Mouse (Mus musculus) heart, embryonic 11.5 days (tissue): ENCODE results near the gene Col23a1. TPM values are rescaled to one million over a fixed set of nuclear protein-coding genes. Genes with fewer than 3 reads are reported as not detected.

Source experiments
- ATAC-seq: fragments of 200-750 bp; cut with Nextera tagmentation; replicated peaks from 2 replicates; pipeline ENCODE4 v1.8.0; 2017; ENCODE audit warnings: moderate library complexity; ENCODE audit not compliant: insufficient number of reproducible peaks, low FRiP score, low TSS enrichment
- H3K27ac ChIP-seq: fragments of 300-500 bp; sonication (generic); 2 replicates; pipeline ENCODE4 v1.5.1; 2014; ENCODE audit warnings: mild to moderate bottlenecking, low read depth, low read length
- H3K27me3 ChIP-seq: fragments of 300-500 bp; sonication (generic); 2 replicates; pipeline ENCODE4 v1.6.1; 2014; ENCODE audit warnings: mild to moderate bottlenecking, low read length, mixed read lengths; ENCODE audit not compliant: control insufficient read depth, insufficient read depth
- H3K36me3 ChIP-seq: fragments of 300-500 bp; sonication (generic); 2 replicates; pipeline ENCODE4 v1.6.1; 2014; ENCODE audit warnings: mild to moderate bottlenecking, low read length, moderate library complexity, mixed read lengths; ENCODE audit not compliant: control insufficient read depth, insufficient read depth
- H3K4me1 ChIP-seq: fragments of 300-500 bp; sonication (generic); 2 replicates; pipeline ENCODE4 v1.6.1; 2014; ENCODE audit warnings: low read length; ENCODE audit not compliant: control insufficient read depth, insufficient read depth
- H3K4me2 ChIP-seq: fragments of 300-500 bp; sonication (generic); 2 replicates; pipeline ENCODE4 v1.6.1; 2014; ENCODE audit warnings: mild to moderate bottlenecking, moderate library complexity
- H3K4me3 ChIP-seq: fragments of 300-500 bp; sonication (generic); 2 replicates; pipeline ENCODE4 v1.5.1; 2014; ENCODE audit warnings: low read depth, low read length
- H3K9ac ChIP-seq: fragments of 300-500 bp; sonication (generic); 2 replicates; pipeline ENCODE4 v1.6.1; 2014; ENCODE audit warnings: mild to moderate bottlenecking, low read depth, low read length, moderate library complexity
- H3K9me3 ChIP-seq: fragments of 300-500 bp; sonication (generic); replicated peaks from 2 replicates; pipeline ENCODE4 v1.6.1; 2016; ENCODE audit warnings: low read length; ENCODE audit not compliant: control insufficient read depth
- WGBS: fragments of 180-500 bp; shearing (Covaris S2); extraction: QIAGEN DNeasy Blood & Tissue Kit; methylation state at CpG from one replicate; pipeline ENCODE4 v1.1.7; 2014; ENCODE audit not compliant: insufficient replicate concordance; 5-methylcytosine and 5-hydroxymethylcytosine counted together
- polyA plus RNA-seq: library from polyadenylated mRNA; unstranded; fragments of >200 nt; fragmentation: Nextera tagmentation; extraction: Ambion mirVana; gene quantifications from 2 replicates; pipeline ENCODE4 v1.2.1, GENCODE M21; 2014

Col23a1 gene
- polyA plus RNA-seq, 1 experiment from 2014 or later: 10.3 TPM

GRCm38 (mm10) chr11:51442006-51442405, 152.3 kb downstream of the Col23a1 start:
- no peak for ATAC-seq
- H3K4me2 ChIP-seq: no peak overlapping the region
- no peaks in the 10 kb centered on the region for H3K27me3 ChIP-seq
- no peak overlapping the region for H3K4me3 ChIP-seq
- peaks cover 2% of the 10 kb centered on the region; the same call in 1 of the 2 replicates for H3K36me3 ChIP-seq
- WGBS: 91% methylated on average over 7 of the region's 7 CpGs
- no peaks in the 10 kb centered on the region for H3K4me1 ChIP-seq
- H3K9ac ChIP-seq: no peak overlapping the region
- peaks cover 4% of the 10 kb centered on the region for H3K9me3 ChIP-seq
- no peak overlapping the region for H3K27ac ChIP-seq

GRCm38 (mm10) chr11:51442599-51442998, 152.9 kb downstream of the Col23a1 start:
- no peak for ATAC-seq
- WGBS: 78% methylated on average over 8 of the region's 8 CpGs

DNA sequence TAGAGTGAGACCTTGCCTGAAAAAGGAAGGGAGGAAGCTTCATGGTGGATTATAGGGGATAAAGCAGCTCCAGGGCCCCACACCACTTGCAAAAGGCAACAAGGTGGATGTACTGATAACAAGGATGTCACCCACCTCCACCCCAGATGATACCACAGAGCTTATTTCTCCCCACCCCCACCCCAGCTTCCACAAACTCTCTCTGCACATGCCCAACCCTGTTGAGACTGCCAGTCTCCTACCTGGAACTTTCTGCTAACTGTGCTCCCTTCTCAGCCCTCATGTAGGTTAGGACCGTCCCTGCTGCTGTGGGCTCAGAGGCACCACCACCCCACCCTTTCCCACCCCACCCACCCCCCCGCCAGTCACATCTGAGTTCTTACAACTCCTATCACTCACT, 154.1 kb downstream of the Col23a1 start:
- H3K27me3 ChIP-seq: peaks cover 3% of the 10 kb centered on the region; the same call in 1 of the 2 replicates
- WGBS: 27% methylated on average over 2 of the region's 2 CpGs
- H3K4me2 ChIP-seq: no peak overlapping the region
- H3K4me1 ChIP-seq: no peaks in the 10 kb centered on the region
- H3K27ac ChIP-seq: no peak overlapping the region
- no peak overlapping the region for H3K4me3 ChIP-seq
- no peaks in the 10 kb centered on the region for H3K9me3 ChIP-seq
- no peak overlapping the region for H3K9ac ChIP-seq
- ATAC-seq: no peak
- H3K36me3 ChIP-seq: no peaks in the 10 kb centered on the region

More at GRCm38 (mm10) chr11:51442599-51442998, 152.9 kb downstream of the Col23a1 start:
- no peak overlapping the region for H3K4me2 ChIP-seq
- no peaks in the 10 kb centered on the region for H3K27me3 ChIP-seq
- no peak overlapping the region for H3K27ac ChIP-seq
- no peaks in the 10 kb centered on the region for H3K4me1 ChIP-seq
- no peaks in the 10 kb centered on the region for H3K9me3 ChIP-seq
- H3K4me3 ChIP-seq: no peak overlapping the region
- no peak overlapping the region for H3K9ac ChIP-seq
- no peaks in the 10 kb centered on the region for H3K36me3 ChIP-seq

DNA sequence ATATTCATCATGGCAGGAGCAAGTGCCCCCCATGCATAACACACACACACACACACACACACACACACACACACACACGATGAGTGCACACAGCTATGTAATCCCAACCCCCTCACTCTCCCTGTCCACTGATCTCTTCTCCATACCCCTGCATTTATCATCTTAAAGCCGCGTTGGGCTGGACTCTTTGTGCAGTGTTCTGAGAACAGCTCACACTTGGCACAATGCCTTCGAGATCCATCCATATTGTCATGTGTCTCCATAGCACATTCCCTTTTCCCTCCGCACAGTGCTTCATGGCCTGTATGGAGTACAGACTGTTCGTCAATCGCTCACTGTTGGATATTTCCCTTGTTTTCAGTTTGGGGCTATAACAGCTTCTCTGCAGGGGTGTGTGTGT, 154.9 kb downstream of the Col23a1 start:
- ATAC-seq: no peak
- Histone ChIP-seq H3K9ac (no peak overlapping the region), H3K4me3 (no peak overlapping the region), H3K27ac (no peak overlapping the region), H3K4me2 (no peak overlapping the region), H3K9me3 (no peaks in the 10 kb centered on the region), H3K4me1 (no peaks in the 10 kb centered on the region), H3K36me3 (no peaks in the 10 kb centered on the region), H3K27me3 (peaks cover 6% of the 10 kb centered on the region)
- WGBS: 86% methylated on average over 7 of the region's 7 CpGs

DNA sequence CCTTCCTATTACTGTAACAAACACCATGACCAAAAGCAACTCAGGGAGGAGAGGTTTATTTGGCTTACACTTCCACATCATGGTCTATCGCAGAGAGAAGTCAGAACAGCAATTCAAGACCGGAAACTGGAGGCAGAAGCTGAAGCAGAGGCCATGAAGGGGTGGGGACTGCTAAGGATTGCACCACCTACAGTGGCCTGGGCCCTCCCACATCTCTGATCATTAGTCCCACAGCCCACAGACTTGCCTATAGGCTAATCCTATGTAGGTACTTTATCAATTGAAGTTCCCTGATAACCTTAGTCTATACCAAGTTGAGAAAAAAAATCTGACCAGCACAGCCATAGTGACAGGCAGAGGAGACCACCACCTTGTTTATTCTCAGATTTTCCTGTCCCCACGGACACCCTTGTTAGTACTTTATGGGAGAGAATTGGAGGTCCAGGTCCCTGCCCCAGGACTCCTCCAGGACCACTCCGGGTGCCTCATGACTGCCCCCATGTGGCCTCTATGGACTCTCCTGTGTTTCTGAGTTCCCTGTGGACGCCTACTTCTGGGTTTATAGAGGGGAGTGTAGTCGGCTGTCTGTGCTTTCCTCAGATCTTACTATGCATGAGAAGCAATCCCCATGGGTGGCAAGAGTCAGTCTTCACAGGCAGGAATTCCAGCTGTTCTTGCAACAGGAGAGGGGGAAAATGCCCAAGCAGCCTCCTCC, 157.1 kb downstream of the Col23a1 start:
- WGBS: 32% methylated on average over 6 of the region's 6 CpGs
- 0 out of 2 replicates have a peak, but pooled peaks have one; percentile 26 for ATAC-seq
- peaks cover 8% of the 10 kb centered on the region for H3K27me3 ChIP-seq

GRCm38 (mm10) chr11:51448256-51448655, 158.5 kb downstream of the Col23a1 start:
- no peak overlapping the region for H3K27ac ChIP-seq
- H3K4me1 ChIP-seq: no peaks in the 10 kb centered on the region
- 78% methylated on average over 4 of the region's 4 CpGs for WGBS
- peaks cover 19% of the 10 kb centered on the region for H3K27me3 ChIP-seq
- ATAC-seq: no peak
- no peak overlapping the region for H3K9ac ChIP-seq
- H3K4me2 ChIP-seq: no peak overlapping the region
- no peak overlapping the region for H3K4me3 ChIP-seq
- no peaks in the 10 kb centered on the region for H3K9me3 ChIP-seq
- no peaks in the 10 kb centered on the region for H3K36me3 ChIP-seq

More for the DNA sequence above, 157.1 kb downstream of the Col23a1 start:
- H3K9ac ChIP-seq: no peak overlapping the region
- no peak overlapping the region for H3K4me2 ChIP-seq
- no peaks in the 10 kb centered on the region for H3K9me3 ChIP-seq
- H3K27ac ChIP-seq: no peak overlapping the region
- H3K4me1 ChIP-seq: no peaks in the 10 kb centered on the region
- H3K4me3 ChIP-seq: no peak overlapping the region
- H3K36me3 ChIP-seq: no peaks in the 10 kb centered on the region

DNA sequence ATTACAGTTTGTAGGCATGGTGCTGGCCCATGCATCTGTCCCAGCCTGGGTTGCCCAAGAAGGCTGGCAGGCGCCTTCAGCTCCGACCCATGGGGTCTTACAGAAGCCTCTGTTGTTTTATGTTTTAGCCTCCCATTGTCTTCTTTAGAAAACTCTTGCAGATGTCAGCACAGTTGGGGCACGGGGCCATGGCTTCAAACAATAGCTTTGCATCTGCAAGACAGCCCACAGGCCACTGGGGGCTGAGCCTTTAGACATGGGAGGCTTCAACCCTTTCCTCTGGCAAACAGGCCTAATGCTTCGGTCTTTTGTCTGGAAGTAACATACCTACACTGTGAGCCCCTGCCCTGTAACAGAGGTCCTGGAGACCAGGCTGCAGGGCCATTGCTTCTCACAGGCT, 159.0 kb downstream of the Col23a1 start:
- 52% methylated on average over 4 of the region's 4 CpGs for WGBS
- ATAC-seq: no peak

GRCm38 (mm10) chr11:51449881-51450280, 160.2 kb downstream of the Col23a1 start:
- Histone ChIP-seq H3K36me3 (no peaks in the 10 kb centered on the region), H3K4me2 (no peak overlapping the region), H3K4me3 (no peak overlapping the region), H3K27me3 (peaks cover 32% of the 10 kb centered on the region), H3K27ac (no peak overlapping the region), H3K9me3 (no peaks in the 10 kb centered on the region), H3K4me1 (no peaks in the 10 kb centered on the region), H3K9ac (no peak overlapping the region)
- WGBS: 82% methylated on average over 7 of the region's 7 CpGs
- no peak for ATAC-seq

More for the DNA sequence above, 159.0 kb downstream of the Col23a1 start:
- H3K4me3 ChIP-seq: no peak overlapping the region
- H3K9ac ChIP-seq: no peak overlapping the region
- H3K27ac ChIP-seq: no peak overlapping the region
- no peaks in the 10 kb centered on the region for H3K36me3 ChIP-seq
- H3K9me3 ChIP-seq: no peaks in the 10 kb centered on the region
- H3K27me3 ChIP-seq: peaks cover 22% of the 10 kb centered on the region
- H3K4me2 ChIP-seq: no peak overlapping the region
- no peaks in the 10 kb centered on the region for H3K4me1 ChIP-seq

DNA sequence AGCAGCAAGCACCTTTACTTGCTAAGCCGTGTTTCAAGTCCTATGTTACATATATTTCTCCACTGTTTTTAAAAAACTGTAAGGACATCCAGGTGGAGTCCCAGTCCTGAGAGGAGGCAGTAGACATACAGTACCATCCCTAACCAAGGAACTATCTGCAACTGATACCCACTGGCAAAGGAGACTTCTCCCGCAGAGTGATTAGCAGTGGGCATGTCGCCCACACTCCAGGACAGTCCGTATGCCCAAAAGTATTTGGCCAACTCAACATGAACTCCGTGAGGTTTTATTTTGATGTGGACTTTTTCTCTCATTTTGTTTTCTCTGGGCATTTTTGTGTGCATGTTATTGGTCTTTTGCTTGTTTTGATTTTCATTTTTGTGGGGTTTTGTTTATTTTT, 161.6 kb downstream of the Col23a1 start:
- Histone ChIP-seq H3K27ac (no peak overlapping the region), H3K4me3 (no peak overlapping the region), H3K4me2 (no peak overlapping the region), H3K4me1 (no peaks in the 10 kb centered on the region), H3K27me3 (peaks cover 36% of the 10 kb centered on the region), H3K36me3 (no peaks in the 10 kb centered on the region), H3K9me3 (no peaks in the 10 kb centered on the region), H3K9ac (no peak overlapping the region)
- WGBS: 84% methylated on average over 5 of the region's 5 CpGs
- no peak for ATAC-seq
